Comparison of ENCODE assay signal across 9 mouse cellular contexts in genomic region chr11:55453640-55454039, GRCm38 (mm10). TPM values are rescaled to one million over a fixed set of nuclear protein-coding genes. Genes with fewer than 3 reads are reported as not detected.
A peak's percentile ranks its signal among the peaks of the same experiment; 100 is the strongest.
DNase-seq lines count a peak whose midpoint lies in the region; ATAC-seq and TF ChIP-seq lines count a peak whose summit lies in the region.
"Had no signal": no experiment of that assay in that cellular context is flagged by ENCODE, and none has a peak within 500 bp of the region (broad histone marks: within the 10 kb centered on the region; RNA-seq: fewer than 3 reads in every experiment).

No protein-coding gene starts in this region.

- peaks cover 16% of the 10 kb centered on the region for H3K79me2 ChIP-seq in myocyte (ENCODE audit: control insufficient read depth, insufficient read depth)

- no peak for TF ChIP-seq POLR2A in spleen, adult 2 months (IDR thresholded peaks at IDR 0.05; ENCODE audit: low read depth, low read length)
- no peak for TF ChIP-seq POLR2A in myocyte (IDR thresholded peaks at IDR 0.05; ENCODE audit: insufficient read length, low read depth)

- H3K9me3 ChIP-seq in kidney, embryonic 14.5 days (ENCODE audit: control insufficient read depth, low read length), result no peaks in the 10 kb centered on the region
- no peaks in the 10 kb centered on the region for H3K9me3 ChIP-seq in forebrain, embryonic 13.5 days (replicated peaks)

- no peak for ATAC-seq in kidney, embryonic 14.5 days (ENCODE audit: low FRiP score, low TSS enrichment)
- no peak for ATAC-seq in forebrain, embryonic 13.5 days
- no peak for ATAC-seq in megakaryocyte-erythroid progenitor cell, adult 5-6 weeks (replicated peaks; ENCODE audit: low FRiP score, low TSS enrichment, poor library complexity, severe bottlenecking)

- H3K4me2 ChIP-seq in kidney, embryonic 14.5 days (replicated peaks; ENCODE audit: low read depth, low read length), result no peak overlapping the region
- H3K4me2 ChIP-seq in myocyte (ENCODE audit: low read depth), result peak overlapping the region; percentile 16
- H3K4me2 ChIP-seq in forebrain, embryonic 13.5 days, result no peak overlapping the region

- H3K27ac ChIP-seq in kidney, embryonic 14.5 days (ENCODE audit: low read depth, low read length), result no peak overlapping the region
- H3K27ac ChIP-seq in spleen, adult 2 months (ENCODE audit: insufficient read depth, low read length), result peak overlapping the region; percentile 70
- no peak overlapping the region for H3K27ac ChIP-seq in forebrain, embryonic 13.5 days

- peaks cover 3% of the 10 kb centered on the region; the same call in 1 of the 2 replicates for H3K4me1 ChIP-seq in kidney, embryonic 14.5 days (ENCODE audit: control insufficient read depth, insufficient read depth, low read length)
- H3K4me1 ChIP-seq in spleen, adult 2 months (ENCODE audit: control insufficient read depth, insufficient read depth, insufficient read length), result no peaks in the 10 kb centered on the region
- peaks cover 10% of the 10 kb centered on the region for H3K4me1 ChIP-seq in forebrain, embryonic 13.5 days

- no peak overlapping the region for H3K9ac ChIP-seq in kidney, embryonic 14.5 days (ENCODE audit: low read depth, low read length)
- no peak overlapping the region for H3K9ac ChIP-seq in forebrain, embryonic 13.5 days

- peak; percentile 35 for DNase-seq in kidney, adult 11 months
- DNase-seq in spleen, adult 2 months (ENCODE audit: low read depth in 1 of 2, low spot score in 2 of 2), result no peak
- no peak for DNase-seq in spleen, adult 18-20 months
- peak; percentile 65 to 69 for DNase-seq in heart, adult 9 months (ENCODE audit: low spot score in 2 of 2)

- no peaks in the 10 kb centered on the region for H3K27me3 ChIP-seq in kidney, embryonic 14.5 days (ENCODE audit: control insufficient read depth, insufficient read depth, low read length)
- H3K27me3 ChIP-seq in spleen, adult 2 months (ENCODE audit: control insufficient read depth, insufficient read depth, low read length), result no peaks in the 10 kb centered on the region
- no peaks in the 10 kb centered on the region for H3K27me3 ChIP-seq in myocyte (ENCODE audit: control insufficient read depth, insufficient read depth, insufficient read length)
- no peaks in the 10 kb centered on the region for H3K27me3 ChIP-seq in forebrain, embryonic 13.5 days

- no peak overlapping the region for H3K4me3 ChIP-seq in kidney, embryonic 14.5 days (ENCODE audit: low read length)
- H3K4me3 ChIP-seq in spleen, adult 2 months (ENCODE audit: extremely low read depth, insufficient read depth, insufficient read length), result no peak overlapping the region
- H3K4me3 ChIP-seq in myocyte, result no peak overlapping the region
- no peak overlapping the region for H3K4me3 ChIP-seq in forebrain, embryonic 13.5 days
- H3K4me3 ChIP-seq: erythroblast, embryonic 14.5 days had no signal

- peaks cover 24% of the 10 kb centered on the region for H3K36me3 ChIP-seq in kidney, embryonic 14.5 days (ENCODE audit: control insufficient read depth, insufficient read depth, low read length)
- H3K36me3 ChIP-seq in spleen, adult 2 months (ENCODE audit: control insufficient read depth, insufficient read depth, low read length), result peaks cover 17% of the 10 kb centered on the region
- H3K36me3 ChIP-seq in myocyte (ENCODE audit: control insufficient read depth, insufficient read depth), result peaks cover 4% of the 10 kb centered on the region
- H3K36me3 ChIP-seq in forebrain, embryonic 13.5 days (ENCODE audit: poor library complexity, severe bottlenecking), result peaks cover 23% of the 10 kb centered on the region; the same call in 1 of the 2 replicates

- 85% methylated on average over 4 of the region's 4 CpGs for WGBS in kidney, embryonic 14.5 days
- WGBS in spleen, adult 2 months, result 72% methylated on average over 4 of the region's 4 CpGs
- 95% methylated on average over 4 of the region's 4 CpGs for WGBS in forebrain, embryonic 13.5 days

- no peak for TF ChIP-seq CTCF in spleen, adult 2 months (IDR thresholded peaks at IDR 0.05; ENCODE audit: extremely low read depth, insufficient read depth, insufficient read length, insufficient replicate concordance)

- H3ac ChIP-seq in myocyte (ENCODE audit: control insufficient read depth, insufficient read length), result no peak overlapping the region

TF ChIP-seq in myocyte, 11 proteins besides CTCF, POLR2A, EP300 and RAD21:
- TF ChIP-seq MAX (IDR thresholded peaks at IDR 0.05; ENCODE audit: low read depth), result no peak
- TF ChIP-seq POLR2AphosphoS2 (IDR thresholded peaks at IDR 0.05; ENCODE audit: insufficient read length, low read depth), result no peak
- no peak for TF ChIP-seq E2F4 (IDR thresholded peaks at IDR 0.05; ENCODE audit: insufficient read depth)
- TF ChIP-seq REST (IDR thresholded peaks at IDR 0.05; ENCODE audit: insufficient read depth, insufficient read length), result no peak
- TF ChIP-seq CEBPB (IDR thresholded peaks at IDR 0.05; ENCODE audit: insufficient read depth, poor library complexity, severe bottlenecking), result no peak
- TF ChIP-seq SRF (IDR thresholded peaks at IDR 0.05; ENCODE audit: control insufficient read depth, insufficient read length, low read depth), result no peak
- TF ChIP-seq TCF3 (IDR thresholded peaks at IDR 0.05; ENCODE audit: insufficient read length, low read depth), result no peak
- TF ChIP-seq MYOD1 (IDR thresholded peaks at IDR 0.05; ENCODE audit: control insufficient read depth in 1 of 3, insufficient read length in 2 of 3, low read depth in 2 of 3), result no peak
- no peak for TF ChIP-seq USF1 (IDR thresholded peaks at IDR 0.05; ENCODE audit: low read depth)
TF ChIP-seq in myocyte: peak in this region for 0.

RNA-seq across cellular contexts. Expression of gene Atox1, which starts 7.4 kb away (rescaled TPM):
- 389 and 470 TPM in 2 replicates for polyA plus RNA-seq in kidney, embryonic 14.5 days (2014; fragmentation: Nextera tagmentation; extraction: Ambion mirVana)
- polyA plus RNA-seq in spleen, adult 2 months (2012; rRNA removed), result 237 and 367 TPM in 2 replicates
- 264 TPM for polyA plus RNA-seq in myocyte (2012; fragmentation: generic; extraction: Trizol)
- polyA plus RNA-seq in forebrain, embryonic 13.5 days (2015; fragmentation: Nextera tagmentation; extraction: Ambion mirVana), result 260 and 278 TPM in 2 replicates
- total RNA-seq in megakaryocyte-erythroid progenitor cell, adult 5-6 weeks (2014; fragmentation: Nextera tagmentation), result 212 and 229 TPM in 2 replicates
- 42.7 and 68.1 TPM in 2 replicates for total RNA-seq in megakaryocyte-erythroid progenitor cell, adult 5-6 weeks (2017)

RNA-seq across cellular contexts. Expression of gene G3bp1, which starts 15.8 kb away (rescaled TPM):
- polyA plus RNA-seq in kidney, embryonic 14.5 days (2014; fragmentation: Nextera tagmentation; extraction: Ambion mirVana), result 151 and 230 TPM in 2 replicates
- polyA plus RNA-seq in spleen, adult 2 months (2012; rRNA removed), result 25.1 and 25.3 TPM in 2 replicates
- polyA plus RNA-seq in myocyte (2012; fragmentation: generic; extraction: Trizol), result 52.2 TPM
- 182 and 199 TPM in 2 replicates for polyA plus RNA-seq in forebrain, embryonic 13.5 days (2015; fragmentation: Nextera tagmentation; extraction: Ambion mirVana)
- total RNA-seq in megakaryocyte-erythroid progenitor cell, adult 5-6 weeks (2014; fragmentation: Nextera tagmentation), result 102 and 106 TPM in 2 replicates
- total RNA-seq in megakaryocyte-erythroid progenitor cell, adult 5-6 weeks (2017), result 128 and 135 TPM in 2 replicates

RNA-seq across cellular contexts. Expression of gene Sparc, which starts 30.7 kb away (rescaled TPM):
- 817 and 919 TPM in 2 replicates for polyA plus RNA-seq in kidney, embryonic 14.5 days (2014; fragmentation: Nextera tagmentation; extraction: Ambion mirVana)
- polyA plus RNA-seq in spleen, adult 2 months (2012; rRNA removed), result 427 and 627 TPM in 2 replicates
- polyA plus RNA-seq in myocyte (2012; fragmentation: generic; extraction: Trizol), result 1,961 TPM
- polyA plus RNA-seq in forebrain, embryonic 13.5 days (2015; fragmentation: Nextera tagmentation; extraction: Ambion mirVana), result 273 and 289 TPM in 2 replicates
- not detected in 2 replicates for total RNA-seq in megakaryocyte-erythroid progenitor cell, adult 5-6 weeks (2014; fragmentation: Nextera tagmentation)
- not detected in 2 replicates for total RNA-seq in megakaryocyte-erythroid progenitor cell, adult 5-6 weeks (2017)

Comparison
In these comparisons a context has a peak if more than half of its experiments do, and no peak if none do; other contexts are left out.
1. DNase-seq: peak in kidney, adult 11 months (single experiment) and heart, adult 9 months (2 of 2); none in spleen, adult 2 months (0 of 2) and spleen, adult 18-20 months (0 of 2).